Mouse (Mus musculus): ENCODE results near the gene Abcc2. TPM values are rescaled to one million over a fixed set of nuclear protein-coding genes. Genes with fewer than 3 reads are reported as not detected.
A peak's percentile ranks its signal among the peaks of the same experiment; 100 is the strongest.

Abcc2 gene
- polyA plus RNA-seq (2016; fragmentation: Nextera tagmentation; extraction: Ambion mirVana): 0.26 TPM in 1 of 2 replicates, not detected in the other

- Histone ChIP-seq H3K9me3 (replicated peaks) (no peaks in the 10 kb centered on the region), H3K27me3 (ENCODE audit: low read depth, poor library complexity, severe bottlenecking) (no peaks in the 10 kb centered on the region), H3K36me3 (no peaks in the 10 kb centered on the region), H3K4me1 (no peaks in the 10 kb centered on the region), H3K27ac (no peak within 1 kb of the TSS), H3K4me3 (no peak within 1 kb of the TSS)
- 86% methylated on average over 3 of the region's 3 CpGs for WGBS
- DNase-seq (ENCODE audit: low spot score): no peak
These were observed at the start of gene Abcc2 for GRCm38 (mm10) chr19:43781980-43782379. Abcc2 (plus strand) TSS chr19:43782192.

GRCm38 (mm10) chr19:43738409-43738808 lies 43.6 kb upstream of the Abcc2 start:
- peaks cover 96% of the 10 kb centered on the region for H3K36me3 ChIP-seq
- WGBS: 97% methylated on average over 10 of the region's 10 CpGs
- no peaks in the 10 kb centered on the region for H3K9me3 ChIP-seq (replicated peaks)
- no peak overlapping the region for H3K27ac ChIP-seq
- no peaks in the 10 kb centered on the region for H3K27me3 ChIP-seq (ENCODE audit: low read depth, poor library complexity, severe bottlenecking)
- 0 out of 2 replicates have a peak, but pooled peaks cover 3% of the 10 kb centered on the region for H3K4me1 ChIP-seq
- no peak overlapping the region for H3K4me3 ChIP-seq
- no peak for DNase-seq (ENCODE audit: low spot score)

DNA sequence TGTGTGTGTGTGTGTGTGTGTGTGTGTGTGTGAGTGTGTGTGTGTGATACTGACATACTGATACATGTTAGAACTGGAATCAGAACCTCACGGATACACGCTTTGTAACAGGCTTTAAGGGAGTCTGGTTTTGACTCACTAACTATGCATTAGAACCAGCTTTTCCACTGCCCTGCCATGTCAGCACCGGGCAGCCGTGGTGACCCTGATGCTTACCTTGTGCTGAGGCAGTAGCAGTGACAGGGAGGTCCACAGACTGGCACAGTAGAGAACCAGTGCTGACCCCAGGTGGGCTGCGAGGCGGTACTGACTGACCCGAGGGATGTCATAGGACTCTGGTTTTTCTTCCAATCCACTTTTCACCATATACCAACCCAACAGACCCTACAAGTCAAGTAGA lies 38.6 kb upstream of the Abcc2 start:
- H3K4me3 ChIP-seq: no peak overlapping the region
- WGBS: 95% methylated on average over 7 of the region's 7 CpGs
- no peak for DNase-seq (ENCODE audit: low spot score)

DNA sequence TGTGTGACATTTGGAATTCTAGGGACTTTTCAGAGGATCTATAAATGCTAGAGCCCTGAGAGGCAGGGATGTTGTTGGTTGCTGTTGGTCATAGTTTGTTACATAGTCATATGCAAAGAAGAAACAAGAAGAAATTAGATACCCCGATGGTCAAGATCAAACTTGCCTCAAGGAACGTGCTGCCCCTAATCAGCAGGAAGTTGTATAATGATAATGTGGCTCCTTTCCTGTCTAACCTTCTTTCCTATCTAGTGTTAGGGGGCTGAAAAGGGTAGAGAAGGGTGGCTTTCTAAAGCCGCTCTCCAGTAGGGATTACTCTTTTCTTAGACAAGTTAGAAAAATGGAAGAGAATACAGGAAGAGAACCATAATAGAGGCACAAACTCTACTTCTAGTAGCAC lies 36.3 kb upstream of the Abcc2 start:
- Histone ChIP-seq H3K4me1 (no peaks in the 10 kb centered on the region), H3K27ac (no peak overlapping the region), H3K4me3 (no peak overlapping the region), H3K36me3 (peaks cover 98% of the 10 kb centered on the region), H3K27me3 (ENCODE audit: low read depth, poor library complexity, severe bottlenecking) (no peaks in the 10 kb centered on the region), H3K9me3 (replicated peaks) (no peaks in the 10 kb centered on the region)
- WGBS: 88% methylated on average over 3 of the region's 3 CpGs
- DNase-seq (ENCODE audit: low spot score): no peak

More for the DNA sequence above, 38.6 kb upstream of the Abcc2 start:
- Histone ChIP-seq H3K27ac (no peak overlapping the region), H3K9me3 (replicated peaks) (no peaks in the 10 kb centered on the region), H3K27me3 (ENCODE audit: low read depth, poor library complexity, severe bottlenecking) (no peaks in the 10 kb centered on the region), H3K36me3 (peaks cover 100% of the 10 kb centered on the region), H3K4me1 (no peaks in the 10 kb centered on the region)

GRCm38 (mm10) chr19:43747877-43748276 lies 34.1 kb upstream of the Abcc2 start:
- no peaks in the 10 kb centered on the region for H3K9me3 ChIP-seq (replicated peaks)
- peaks cover 82% of the 10 kb centered on the region for H3K36me3 ChIP-seq
- H3K27ac ChIP-seq: no peak overlapping the region
- WGBS: 92% methylated on average over 4 of the region's 4 CpGs
- peaks cover 7% of the 10 kb centered on the region; the same call in 1 of the 2 replicates for H3K4me1 ChIP-seq
- H3K27me3 ChIP-seq (ENCODE audit: low read depth, poor library complexity, severe bottlenecking): no peaks in the 10 kb centered on the region
- H3K4me3 ChIP-seq: no peak overlapping the region
- DNase-seq (ENCODE audit: low spot score): no peak

GRCm38 (mm10) chr19:43750008-43750407 lies 32.0 kb upstream of the Abcc2 start:
- peaks cover 61% of the 10 kb centered on the region for H3K36me3 ChIP-seq
- no peaks in the 10 kb centered on the region for H3K9me3 ChIP-seq (replicated peaks)
- peaks cover 15% of the 10 kb centered on the region for H3K4me1 ChIP-seq
- DNase-seq (ENCODE audit: low spot score): no peak
- WGBS: 96% methylated on average over 2 of the region's 2 CpGs
- H3K27ac ChIP-seq: no peak overlapping the region
- no peaks in the 10 kb centered on the region for H3K27me3 ChIP-seq (ENCODE audit: low read depth, poor library complexity, severe bottlenecking)
- no peak overlapping the region for H3K4me3 ChIP-seq

- under 1% methylated on average over 62 of the region's 62 CpGs for WGBS
- Histone ChIP-seq H3K27ac (peak within 1 kb of the TSS; percentile 96), H3K36me3 (peaks cover 34% of the 10 kb centered on the region), H3K9me3 (replicated peaks) (no peaks in the 10 kb centered on the region), H3K4me1 (peaks cover 15% of the 10 kb centered on the region), H3K4me3 (peak within 1 kb of the TSS; percentile 75), H3K27me3 (ENCODE audit: low read depth, poor library complexity, severe bottlenecking) (no peaks in the 10 kb centered on the region)
- DNase-seq (ENCODE audit: low spot score): peak; percentile 99
These were observed 29.3 kb upstream of the Abcc2 start, which contains the start of the genes Cutc and Cox15 for GRCm38 (mm10) chr19:43752489-43753225. Cutc (plus strand) TSS chr19:43752996. Cox15 (minus strand) TSS chr19:43753000.

DNA sequence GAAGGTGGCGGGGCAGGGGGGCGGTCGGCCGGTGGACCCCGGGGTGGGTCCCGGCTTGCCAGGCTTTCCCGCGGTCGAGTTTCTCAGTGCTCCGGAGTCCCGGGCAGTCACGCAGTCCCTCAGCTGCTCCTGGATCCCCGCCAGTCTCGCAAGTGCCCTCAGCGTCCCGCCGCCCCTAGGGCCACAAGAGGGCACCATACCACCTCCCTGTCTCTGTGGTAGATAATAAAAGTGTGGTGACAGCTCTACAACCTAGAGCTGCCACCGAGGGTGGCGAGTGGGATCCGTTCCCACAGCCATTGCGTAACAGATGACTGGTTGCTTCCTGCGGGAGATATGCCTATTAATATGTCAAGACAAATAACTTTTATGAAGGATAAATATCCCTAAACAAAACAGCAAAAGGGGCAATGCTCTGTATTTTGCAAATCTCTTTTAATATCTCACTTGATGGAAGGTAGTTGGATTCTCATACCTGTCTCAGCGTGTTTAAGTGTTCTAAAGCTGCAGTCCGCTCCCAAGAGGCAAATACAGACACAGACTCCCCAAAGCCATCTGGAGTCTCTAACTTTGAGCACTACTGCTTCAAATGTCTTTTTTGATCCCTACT lies 28.7 kb upstream of the Abcc2 start:
- Histone ChIP-seq H3K9me3 (replicated peaks) (no peaks in the 10 kb centered on the region), H3K27ac (peak overlapping the region; percentile 96), H3K4me1 (peaks cover 15% of the 10 kb centered on the region), H3K27me3 (ENCODE audit: low read depth, poor library complexity, severe bottlenecking) (no peaks in the 10 kb centered on the region), H3K4me3 (peak overlapping the region; percentile 75), H3K36me3 (peaks cover 28% of the 10 kb centered on the region)
- no peak for DNase-seq (ENCODE audit: low spot score)
- 1% methylated on average over 24 of the region's 24 CpGs for WGBS

- Histone ChIP-seq H3K36me3 (peaks cover 19% of the 10 kb centered on the region), H3K27me3 (ENCODE audit: low read depth, poor library complexity, severe bottlenecking) (no peaks in the 10 kb centered on the region), H3K4me3 (no peak overlapping the region), H3K27ac (no peak overlapping the region), H3K9me3 (replicated peaks) (no peaks in the 10 kb centered on the region), H3K4me1 (peaks cover 15% of the 10 kb centered on the region)
- 75% methylated on average over 2 of the region's 2 CpGs for WGBS
- no peak for DNase-seq (ENCODE audit: low spot score)
These were observed 27.8 kb upstream of the Abcc2 start for GRCm38 (mm10) chr19:43754237-43754636.

DNA sequence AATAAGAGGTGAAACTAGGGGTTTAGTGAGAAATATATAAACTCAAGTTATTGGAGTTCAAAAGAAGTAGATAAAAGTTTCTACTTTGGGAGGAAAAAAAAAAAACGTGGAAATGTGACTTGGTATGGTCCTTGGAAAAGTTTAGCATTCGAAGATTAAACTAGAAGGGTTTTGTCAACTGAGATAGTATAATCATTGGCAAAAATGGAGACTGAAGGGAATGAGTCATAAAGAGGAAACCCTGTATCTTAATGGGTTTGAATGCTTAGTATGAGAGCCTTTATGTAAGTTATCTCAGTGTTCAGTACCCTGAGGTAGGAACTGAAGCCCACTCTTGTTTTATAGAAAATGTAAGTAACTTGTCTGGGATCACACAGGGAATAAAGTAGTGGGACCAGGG lies 27.1 kb upstream of the Abcc2 start:
- Histone ChIP-seq H3K9me3 (replicated peaks) (no peaks in the 10 kb centered on the region), H3K36me3 (peaks cover 14% of the 10 kb centered on the region), H3K4me3 (no peak overlapping the region), H3K27me3 (ENCODE audit: low read depth, poor library complexity, severe bottlenecking) (no peaks in the 10 kb centered on the region), H3K4me1 (peaks cover 15% of the 10 kb centered on the region), H3K27ac (no peak overlapping the region)
- no peak for DNase-seq (ENCODE audit: low spot score)
- WGBS: 65% methylated on average over 2 of the region's 2 CpGs

DNA sequence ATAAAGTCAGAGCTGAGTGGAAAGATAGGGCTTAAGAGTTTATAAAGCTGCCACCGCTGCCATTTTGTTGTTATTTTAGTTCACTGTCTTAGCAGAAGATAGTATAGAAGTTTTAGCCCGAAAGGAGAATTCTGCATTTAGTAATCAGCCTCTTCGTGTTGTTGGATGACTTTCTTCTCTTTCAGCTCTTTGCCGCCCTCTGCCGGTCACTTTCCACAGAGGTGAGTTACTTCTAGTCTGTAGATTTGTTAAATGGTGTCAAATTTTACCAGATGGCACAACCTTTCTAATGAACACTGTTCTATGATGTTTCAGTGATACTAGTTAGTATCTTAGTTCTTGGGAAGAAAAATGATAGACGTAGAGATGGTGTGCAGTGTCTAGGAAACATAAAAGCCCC lies 21.5 kb upstream of the Abcc2 start:
- no peaks in the 10 kb centered on the region for H3K9me3 ChIP-seq (replicated peaks)
- peak; percentile 85 for DNase-seq (ENCODE audit: low spot score)
- WGBS: 26% methylated on average over 6 of the region's 6 CpGs
- no peaks in the 10 kb centered on the region for H3K4me1 ChIP-seq
- H3K27me3 ChIP-seq (ENCODE audit: low read depth, poor library complexity, severe bottlenecking): no peaks in the 10 kb centered on the region
- no peaks in the 10 kb centered on the region for H3K36me3 ChIP-seq
- no peak overlapping the region for H3K4me3 ChIP-seq
- no peak overlapping the region for H3K27ac ChIP-seq

- no peak for DNase-seq (ENCODE audit: low spot score)
- no peak overlapping the region for H3K27ac ChIP-seq
- no peaks in the 10 kb centered on the region for H3K36me3 ChIP-seq
- no peaks in the 10 kb centered on the region for H3K4me1 ChIP-seq
- no peaks in the 10 kb centered on the region for H3K27me3 ChIP-seq (ENCODE audit: low read depth, poor library complexity, severe bottlenecking)
- no peaks in the 10 kb centered on the region for H3K9me3 ChIP-seq (replicated peaks)
- H3K4me3 ChIP-seq: no peak overlapping the region
These were observed 20.3 kb upstream of the Abcc2 start for GRCm38 (mm10) chr19:43761543-43762256.

- H3K4me1 ChIP-seq: no peaks in the 10 kb centered on the region
- no peak for DNase-seq (ENCODE audit: low spot score)
- H3K27me3 ChIP-seq (ENCODE audit: low read depth, poor library complexity, severe bottlenecking): no peaks in the 10 kb centered on the region
- H3K9me3 ChIP-seq (replicated peaks): no peaks in the 10 kb centered on the region
- H3K27ac ChIP-seq: no peak overlapping the region
- WGBS: 76% methylated on average over 2 of the region's 2 CpGs
- H3K36me3 ChIP-seq: no peaks in the 10 kb centered on the region
- no peak overlapping the region for H3K4me3 ChIP-seq
These were observed 19.6 kb upstream of the Abcc2 start for GRCm38 (mm10) chr19:43762410-43762809.

Data from limb, embryonic 10.5 days (tissue).